ENCODE assay signal across 8 mouse cellular contexts in the genomic region with DNA sequence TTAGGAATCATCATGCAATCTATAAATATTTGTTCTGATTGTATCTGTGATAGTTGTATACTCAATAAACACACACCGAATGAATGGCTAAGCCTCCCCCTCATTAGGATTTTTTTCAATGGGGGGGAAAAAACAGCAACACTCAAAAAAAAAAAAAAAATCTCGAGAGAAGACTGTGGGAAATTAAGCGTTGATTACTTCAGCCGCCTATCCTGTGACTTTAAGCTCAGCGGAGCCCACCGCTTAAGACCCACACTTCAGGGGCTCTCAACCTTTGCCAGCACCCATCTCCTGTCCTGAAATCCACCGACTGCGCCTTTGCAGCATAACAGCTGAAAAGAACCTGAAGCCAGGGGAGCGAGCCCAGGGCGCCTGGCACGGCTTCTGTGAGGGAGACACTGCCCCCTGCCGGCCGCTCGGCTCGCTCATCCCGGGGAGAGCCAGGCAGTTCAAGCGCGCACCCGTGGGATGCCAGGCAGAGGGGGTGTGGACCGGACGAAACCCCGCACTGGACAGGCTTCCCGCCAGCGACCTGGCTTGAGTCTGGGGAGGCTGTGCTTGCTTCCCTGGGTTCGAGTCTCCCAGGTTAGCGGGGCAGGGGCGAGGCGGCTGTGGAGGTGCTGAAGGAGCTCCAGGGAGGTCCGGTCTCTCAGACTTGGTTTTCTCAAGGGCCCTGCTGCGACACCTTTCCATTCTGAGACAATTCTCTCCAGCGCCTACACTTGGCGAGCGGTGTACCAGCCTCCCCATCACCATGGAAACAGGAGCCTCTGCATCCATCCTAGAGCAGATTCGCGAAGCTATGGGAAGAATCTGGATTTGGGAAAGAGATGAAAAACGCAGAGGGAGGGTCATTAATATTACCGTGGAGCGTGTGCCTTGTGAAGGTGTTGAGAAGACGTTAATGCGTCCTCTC. TPM values are rescaled to one million over a fixed set of nuclear protein-coding genes. Genes with fewer than 3 reads are reported as not detected.
DNase-seq lines count a peak whose midpoint lies in the region; ATAC-seq and TF ChIP-seq lines count a peak whose summit lies in the region.

No protein-coding gene starts in this region.

- no peaks in the 10 kb centered on the region for H3K9me3 ChIP-seq in ES-Bruce4 (replicated peaks; ENCODE audit: control insufficient read depth, insufficient read depth, low read length, poor library complexity, severe bottlenecking)
- no peaks in the 10 kb centered on the region for H3K9me3 ChIP-seq in forebrain, postnatal 0 days (ENCODE audit: low read length)
- H3K9me3 ChIP-seq in lung, embryonic 14.5 days (ENCODE audit: low read depth, low read length) = no peaks in the 10 kb centered on the region

- no peak for TF ChIP-seq POLR2A in ES-Bruce4 (IDR thresholded peaks at IDR 0.05; ENCODE audit: insufficient read depth, low read length)
- TF ChIP-seq POLR2A in olfactory bulb, adult 2 months (IDR thresholded peaks at IDR 0.05; ENCODE audit: insufficient read depth, low read depth, low read length) = no peak

- WGBS in forebrain, postnatal 0 days = 3% methylated on average over 40 of the region's 40 CpGs
- WGBS in lung, embryonic 14.5 days = 3% methylated on average over 40 of the region's 40 CpGs
- WGBS in olfactory bulb, adult 2 months = 1% methylated on average over 40 of the region's 40 CpGs

- H3K27ac ChIP-seq in ES-Bruce4 (ENCODE audit: insufficient read depth, low read length) = no peak overlapping the region
- peak overlapping the region; percentile 85 for H3K27ac ChIP-seq in forebrain, postnatal 0 days (ENCODE audit: low read depth, low read length)
- H3K27ac ChIP-seq in lung, embryonic 14.5 days (ENCODE audit: low read depth) = no peak overlapping the region
- peak overlapping the region; percentile 32; the same call in 1 of the 2 replicates for H3K27ac ChIP-seq in olfactory bulb, adult 2 months (ENCODE audit: insufficient read depth, low read depth, low read length)

- H3K9ac ChIP-seq in ES-Bruce4 (ENCODE audit: low read depth, poor library complexity, severe bottlenecking) = peak overlapping the region; percentile 8; the same call in 1 of the 2 replicates
- peak overlapping the region; percentile 56 for H3K9ac ChIP-seq in forebrain, postnatal 0 days
- 0 out of 2 replicates have a peak overlapping the region, but pooled peaks have one; percentile 25 for H3K9ac ChIP-seq in lung, embryonic 14.5 days

- no peaks in the 10 kb centered on the region for H3K36me3 ChIP-seq in ES-Bruce4 (ENCODE audit: control insufficient read depth, insufficient read depth, low read length, poor library complexity, severe bottlenecking)
- H3K36me3 ChIP-seq in forebrain, postnatal 0 days (ENCODE audit: insufficient read depth) = no peaks in the 10 kb centered on the region
- no peaks in the 10 kb centered on the region for H3K36me3 ChIP-seq in lung, embryonic 14.5 days (ENCODE audit: insufficient read depth)

- peak; percentile 84 for DNase-seq in cerebellum, adult 11-12 months
- DNase-seq in forebrain, postnatal 0 days = peak; percentile 91
- DNase-seq in heart, postnatal 4 days = peak; percentile 94
- peak; percentile 76 to 89 for DNase-seq in layer of hippocampus, adult 8-10 months (ENCODE audit: low spot score in 2 of 2)
- peak; percentile 90 for DNase-seq in lung, embryonic 14.5 days
- DNase-seq in thymus, adult 18-20 months = peak; percentile 44 to 54

- ATAC-seq in forebrain, postnatal 0 days = peak; percentile 95
- ATAC-seq in lung, embryonic 14.5 days (ENCODE audit: insufficient read depth) = no peak; the same call in 1 of the 2 replicates

- peak overlapping the region; percentile 67 for H3K4me2 ChIP-seq in forebrain, postnatal 0 days (ENCODE audit: low read depth)
- H3K4me2 ChIP-seq in lung, embryonic 14.5 days = peak overlapping the region; percentile 57

- TF ChIP-seq EP300 in ES-Bruce4 (IDR thresholded peaks at IDR 0.05; ENCODE audit: insufficient read depth, low read depth, low read length) = no peak

- peaks cover 3% of the 10 kb centered on the region for H3K27me3 ChIP-seq in ES-Bruce4 (ENCODE audit: control insufficient read depth, insufficient read depth, low read length, poor library complexity, severe bottlenecking)
- peaks cover 9% of the 10 kb centered on the region for H3K27me3 ChIP-seq in forebrain, postnatal 0 days (ENCODE audit: insufficient read depth, low read length)
- H3K27me3 ChIP-seq in lung, embryonic 14.5 days (ENCODE audit: insufficient read depth, low read length) = peaks cover 33% of the 10 kb centered on the region

- peak; percentile 84 for TF ChIP-seq CTCF in ES-Bruce4 (IDR thresholded peaks at IDR 0.05; ENCODE audit: low read depth, low read length)
- peak; percentile 96 for TF ChIP-seq CTCF in forebrain, postnatal 0 days (IDR thresholded peaks at IDR 0.05; ENCODE audit: low read depth)
- peak; percentile 97 for TF ChIP-seq CTCF in lung, embryonic 14.5 days (IDR thresholded peaks at IDR 0.05; ENCODE audit: low read depth)
- peak; percentile 95 for TF ChIP-seq CTCF in olfactory bulb, adult 2 months (IDR thresholded peaks at IDR 0.05; ENCODE audit: insufficient read depth, low read depth, low read length)

- peak overlapping the region; percentile 60 for H3K4me3 ChIP-seq in ES-Bruce4 (ENCODE audit: low read depth, low read length)
- peak overlapping the region; percentile 46 for H3K4me3 ChIP-seq in forebrain, postnatal 0 days (ENCODE audit: low read depth, low read length)
- H3K4me3 ChIP-seq in lung, embryonic 14.5 days (ENCODE audit: low read depth, low read length) = peak overlapping the region; percentile 26; the same call in 1 of the 2 replicates
- H3K4me3 ChIP-seq in olfactory bulb, adult 2 months (ENCODE audit: insufficient read depth, low read depth, low read length) = peak overlapping the region; percentile 59

- no peaks in the 10 kb centered on the region for H3K4me1 ChIP-seq in ES-Bruce4 (ENCODE audit: control insufficient read depth, insufficient read depth, low read length)
- no peaks in the 10 kb centered on the region for H3K4me1 ChIP-seq in forebrain, postnatal 0 days (ENCODE audit: insufficient read depth)
- H3K4me1 ChIP-seq in lung, embryonic 14.5 days (ENCODE audit: insufficient read depth) = no peaks in the 10 kb centered on the region
- H3K4me1 ChIP-seq in olfactory bulb, adult 2 months (ENCODE audit: control insufficient read depth, insufficient read depth, low read length) = peaks cover 6% of the 10 kb centered on the region

RNA-seq across cellular contexts. Expression of a gene that starts 8.6 kb away (rescaled TPM):
- 0.85 TPM in 1 of 2 replicates, not detected in the other for polyA plus RNA-seq in ES-Bruce4 (2011; ENCODE audit: insufficient read depth, insufficient read length, low read depth, missing spikeins)
- 6.1 and 8.2 TPM in 2 replicates for total RNA-seq in forebrain, postnatal 0 days (2014; rRNA removed)
- polyA plus RNA-seq in forebrain, postnatal 0 days (2015; fragmentation: Nextera tagmentation; extraction: Ambion mirVana) = 5.6 and 10.5 TPM in 2 replicates
- under 1 TPM; 0.38 to 0.55 TPM for total RNA-seq in heart, postnatal 4 days (2021)
- total RNA-seq in layer of hippocampus, adult 8-10 months (2022) = 10 to 100 TPM in 1 of 4 experiments, 1 to 10 TPM in 3; 7.4 to 10.4 (median 8.4) TPM
- 0.28 and 1.1 TPM in 2 replicates for polyA plus RNA-seq in lung, embryonic 14.5 days (2014; fragmentation: Nextera tagmentation; extraction: Ambion mirVana)
- not detected in 2 replicates for polyA plus RNA-seq in olfactory bulb, adult 2 months (2012; ENCODE audit: insufficient read depth, insufficient read length, low replicate concordance, missing spikeins)

RNA-seq across cellular contexts. Expression of a gene that starts 22.2 kb away (rescaled TPM):
- 3.4 and 3.7 TPM in 2 replicates for polyA plus RNA-seq in ES-Bruce4 (2011; ENCODE audit: insufficient read depth, insufficient read length, low read depth, missing spikeins)
- total RNA-seq in forebrain, postnatal 0 days (2014; rRNA removed) = 34.1 and 56.6 TPM in 2 replicates
- 20.9 and 24.1 TPM in 2 replicates for polyA plus RNA-seq in forebrain, postnatal 0 days (2015; fragmentation: Nextera tagmentation; extraction: Ambion mirVana)
- total RNA-seq in heart, postnatal 4 days (2021) = 1 to 10 TPM; 1.5 TPM
- 1 to 10 TPM; 6.3 to 8.7 (median 7.3) TPM for total RNA-seq in layer of hippocampus, adult 8-10 months (2022)
- polyA plus RNA-seq in lung, embryonic 14.5 days (2014; fragmentation: Nextera tagmentation; extraction: Ambion mirVana) = 0.57 and 0.67 TPM in 2 replicates
- not detected in 2 replicates for polyA plus RNA-seq in olfactory bulb, adult 2 months (2012; ENCODE audit: insufficient read depth, insufficient read length, low replicate concordance, missing spikeins)

RNA-seq across cellular contexts. Expression of a gene that starts 28.6 kb away (rescaled TPM):
- 28.2 and 30.0 TPM in 2 replicates for polyA plus RNA-seq in ES-Bruce4 (2011; ENCODE audit: insufficient read depth, insufficient read length, low read depth, missing spikeins)
- total RNA-seq in forebrain, postnatal 0 days (2014; rRNA removed) = 0.90 and 2.9 TPM in 2 replicates
- polyA plus RNA-seq in forebrain, postnatal 0 days (2015; fragmentation: Nextera tagmentation; extraction: Ambion mirVana) = 5.2 and 5.3 TPM in 2 replicates
- 10 to 100 TPM; 11.0 to 12.8 TPM for total RNA-seq in heart, postnatal 4 days (2021)
- 1 to 10 TPM; 1.2 to 2.3 (median 1.5) TPM for total RNA-seq in layer of hippocampus, adult 8-10 months (2022)
- 29.7 and 32.9 TPM in 2 replicates for polyA plus RNA-seq in lung, embryonic 14.5 days (2014; fragmentation: Nextera tagmentation; extraction: Ambion mirVana)
- polyA plus RNA-seq in olfactory bulb, adult 2 months (2012; ENCODE audit: insufficient read depth, insufficient read length, low replicate concordance, missing spikeins) = not detected in 2 replicates

RNA-seq across cellular contexts. Expression of a gene that starts 36.8 kb away (rescaled TPM):
- 121 TPM in 2 replicates for polyA plus RNA-seq in ES-Bruce4 (2011; ENCODE audit: insufficient read depth, insufficient read length, low read depth, missing spikeins)
- 54.9 and 70.6 TPM in 2 replicates for total RNA-seq in forebrain, postnatal 0 days (2014; rRNA removed)
- 11.9 and 13.8 TPM in 2 replicates for polyA plus RNA-seq in forebrain, postnatal 0 days (2015; fragmentation: Nextera tagmentation; extraction: Ambion mirVana)
- total RNA-seq in heart, postnatal 4 days (2021) = 10 to 100 TPM; 57.6 to 59.6 TPM
- total RNA-seq in layer of hippocampus, adult 8-10 months (2022) = 10 to 100 TPM; 76.3 to 89.4 (median 85.9) TPM
- 27.2 and 28.7 TPM in 2 replicates for polyA plus RNA-seq in lung, embryonic 14.5 days (2014; fragmentation: Nextera tagmentation; extraction: Ambion mirVana)
- polyA plus RNA-seq in olfactory bulb, adult 2 months (2012; ENCODE audit: insufficient read depth, insufficient read length, low replicate concordance, missing spikeins) = not detected in 2 replicates

Comparison
In these comparisons a context has a peak if more than half of its experiments do, and no peak if none do; other contexts are left out.
1. H3K27ac ChIP-seq: peak in forebrain, postnatal 0 days (single experiment) and olfactory bulb, adult 2 months (single experiment); none in ES-Bruce4 (single experiment) and lung, embryonic 14.5 days (single experiment).
2. Peak in every context shown above with its lines, with median percentiles within 50 percentile points of each other: H3K4me3 ChIP-seq, H3K9ac ChIP-seq, CTCF ChIP-seq and DNase-seq.